Mouse (Mus musculus) thymus, adult 2 months (tissue): Measurements from ENCODE around the gene Myh3.

Source experiments
- CTCF ChIP-seq: fragments of 200-500 bp; IDR thresholded peaks from 2 replicates; pipeline ENCODE4 v1.5.1; 2012; ENCODE audit warnings: mild to moderate bottlenecking, control low read depth, low read length, moderate library complexity, borderline replicate concordance; ENCODE audit not compliant: control insufficient read depth, poor library complexity, insufficient read depth; ENCODE audit errors: extremely low read depth
- POLR2A ChIP-seq: fragments of 200-500 bp; IDR thresholded peaks from 2 replicates; pipeline ENCODE4 v1.6.1; 2012; ENCODE audit warnings: mild to moderate bottlenecking, low read length, control low read depth, moderate library complexity; ENCODE audit not compliant: control insufficient read depth, poor library complexity, insufficient read depth; ENCODE audit errors: extremely low read depth

DNA sequence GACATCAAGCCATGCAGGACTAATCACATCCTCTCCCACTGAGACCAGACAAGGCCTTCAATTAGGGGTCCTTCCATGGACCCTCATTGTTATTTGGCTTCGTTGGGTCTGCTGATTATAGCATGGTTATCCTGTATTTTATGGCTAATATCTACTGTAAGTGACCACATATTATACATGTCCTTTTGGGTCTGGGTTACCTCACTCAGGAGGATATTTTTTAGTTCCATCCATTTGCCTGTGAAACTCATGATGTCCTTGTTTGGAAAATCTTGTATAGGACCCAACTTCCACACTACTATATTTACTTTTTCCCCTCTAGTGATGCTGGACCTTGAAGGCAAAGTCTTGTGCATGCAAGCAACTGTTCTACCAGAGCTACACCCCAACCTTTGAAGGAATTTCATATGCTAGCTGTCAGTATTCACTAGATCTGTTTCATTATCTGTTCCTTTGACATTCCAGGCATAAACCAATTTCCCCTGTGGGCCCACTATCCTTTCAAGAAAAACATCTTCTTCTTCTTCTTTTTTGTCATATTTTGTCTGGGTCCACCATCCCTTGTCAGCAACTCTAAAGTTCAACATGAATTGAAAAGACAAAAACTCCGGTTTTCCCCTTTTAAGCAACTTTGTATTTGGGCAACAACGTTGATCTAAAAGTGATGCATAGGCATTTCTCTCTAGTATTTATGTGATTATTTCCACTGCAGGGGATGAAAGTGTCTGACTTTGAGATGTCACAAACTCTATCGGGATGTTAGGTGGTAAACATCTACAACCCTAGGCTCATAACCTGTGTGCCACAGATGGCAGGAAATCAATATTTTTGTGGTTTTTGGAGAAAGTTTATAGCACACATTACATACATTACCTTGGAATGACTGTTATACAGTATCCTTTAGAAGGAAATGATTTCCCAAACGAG lies 67.6 kb downstream of the Myh3 start:
- no peak for TF ChIP-seq CTCF
- no peak for TF ChIP-seq POLR2A
